Mouse (Mus musculus): ENCODE results near the gene March9. TPM values are rescaled to one million over a fixed set of nuclear protein-coding genes. Genes with fewer than 3 reads are reported as not detected.
A peak's percentile ranks its signal among the peaks of the same experiment; 100 is the strongest.

Gene March9
- polyA plus RNA-seq, 1 experiment from 2014 or later, result 5.8 TPM

- H3K36me3 ChIP-seq, result peaks cover 58% of the 10 kb centered on the region
- H3K27me3 ChIP-seq, result peaks cover 77% of the 10 kb centered on the region
- 8% methylated on average over 57 of the region's 57 CpGs for WGBS
- H3K9ac ChIP-seq, result peak overlapping the region; percentile 59
- peak overlapping the region; percentile 24 for H3K4me3 ChIP-seq
- H3K4me2 ChIP-seq, result peak overlapping the region; percentile 42
- ATAC-seq (ENCODE audit: low FRiP score), result peak; percentile 26; the same call in 1 of the 2 replicates
- peaks cover 40% of the 10 kb centered on the region for H3K4me1 ChIP-seq (replicated peaks)
- no peak overlapping the region for H3K27ac ChIP-seq
- no peaks in the 10 kb centered on the region for H3K9me3 ChIP-seq
Measured at GRCm38 (mm10) chr10:127090560-127091411, 30.8 kb upstream of the March9 start.

GRCm38 (mm10) chr10:127085633-127086032 lies 25.6 kb upstream of the March9 start:
- H3K4me1 ChIP-seq (replicated peaks), result peaks cover 38% of the 10 kb centered on the region
- no peak for ATAC-seq (ENCODE audit: low FRiP score)
- peaks cover 80% of the 10 kb centered on the region for H3K27me3 ChIP-seq
- peaks cover 62% of the 10 kb centered on the region for H3K36me3 ChIP-seq
- H3K4me2 ChIP-seq, result no peak overlapping the region
- no peaks in the 10 kb centered on the region for H3K9me3 ChIP-seq
- WGBS, result 78% methylated on average over 6 of the region's 6 CpGs
- no peak overlapping the region for H3K9ac ChIP-seq
- H3K27ac ChIP-seq, result no peak overlapping the region
- H3K4me3 ChIP-seq, result no peak overlapping the region

- no peaks in the 10 kb centered on the region for H3K9me3 ChIP-seq
- H3K36me3 ChIP-seq, result peaks cover 62% of the 10 kb centered on the region
- H3K27me3 ChIP-seq, result peaks cover 80% of the 10 kb centered on the region
- H3K27ac ChIP-seq, result no peak overlapping the region
- no peak overlapping the region for H3K4me3 ChIP-seq
- 87% methylated on average over 9 of the region's 9 CpGs for WGBS
- no peak for ATAC-seq (ENCODE audit: low FRiP score)
- H3K4me1 ChIP-seq (replicated peaks), result peaks cover 38% of the 10 kb centered on the region
- no peak overlapping the region for H3K4me2 ChIP-seq
- no peak overlapping the region for H3K9ac ChIP-seq
Measured at GRCm38 (mm10) chr10:127085052-127085451, 25.1 kb upstream of the March9 start.

- no peak overlapping the region for H3K9ac ChIP-seq
- 57% methylated on average over 5 of the region's 5 CpGs for WGBS
- H3K4me2 ChIP-seq, result no peak overlapping the region
- H3K27me3 ChIP-seq, result peaks cover 72% of the 10 kb centered on the region
- H3K9me3 ChIP-seq, result no peaks in the 10 kb centered on the region
- peaks cover 40% of the 10 kb centered on the region for H3K4me1 ChIP-seq (replicated peaks)
- no peak overlapping the region for H3K27ac ChIP-seq
- ATAC-seq (ENCODE audit: low FRiP score), result no peak
- H3K4me3 ChIP-seq, result no peak overlapping the region
- H3K36me3 ChIP-seq, result peaks cover 54% of the 10 kb centered on the region
Measured at GRCm38 (mm10) chr10:127083915-127084306, 23.9 kb upstream of the March9 start.

- H3K27me3 ChIP-seq, result peaks cover 67% of the 10 kb centered on the region
- H3K4me2 ChIP-seq, result no peak overlapping the region
- 0 out of 2 replicates have a peak overlapping the region, but pooled peaks have one; percentile 49 for H3K9ac ChIP-seq
- H3K36me3 ChIP-seq, result peaks cover 51% of the 10 kb centered on the region
- H3K4me3 ChIP-seq, result no peak overlapping the region
- peaks cover 42% of the 10 kb centered on the region for H3K4me1 ChIP-seq (replicated peaks)
- H3K9me3 ChIP-seq, result no peaks in the 10 kb centered on the region
- no peak overlapping the region for H3K27ac ChIP-seq
- no peak for ATAC-seq (ENCODE audit: low FRiP score)
- WGBS, result 39% methylated on average over 8 of the region's 8 CpGs
Measured at GRCm38 (mm10) chr10:127083292-127083914, 23.4 kb upstream of the March9 start.

GRCm38 (mm10) chr10:127081996-127082620 lies 22.1 kb upstream of the March9 start:
- ATAC-seq (ENCODE audit: low FRiP score), result no peak
- peaks cover 38% of the 10 kb centered on the region for H3K36me3 ChIP-seq
- H3K4me3 ChIP-seq, result peak overlapping the region; percentile 84
- peaks cover 52% of the 10 kb centered on the region for H3K4me1 ChIP-seq (replicated peaks)
- no peak overlapping the region for H3K27ac ChIP-seq
- peak overlapping the region; percentile 90 for H3K4me2 ChIP-seq
- H3K9ac ChIP-seq, result peak overlapping the region; percentile 98; the same call in 1 of the 2 replicates
- 33% methylated on average over 8 of the region's 8 CpGs for WGBS
- no peaks in the 10 kb centered on the region for H3K9me3 ChIP-seq
- H3K27me3 ChIP-seq, result peaks cover 58% of the 10 kb centered on the region

- H3K27ac ChIP-seq, result peak overlapping the region; percentile 37; the same call in 1 of the 2 replicates
- H3K9me3 ChIP-seq, result no peaks in the 10 kb centered on the region
- H3K4me3 ChIP-seq, result peak overlapping the region; percentile 84
- peak overlapping the region; percentile 98 for H3K9ac ChIP-seq
- peaks cover 29% of the 10 kb centered on the region for H3K36me3 ChIP-seq
- WGBS, result 1% methylated on average over 46 of the region's 48 CpGs
- ATAC-seq (ENCODE audit: low FRiP score), result no peak
- H3K27me3 ChIP-seq, result peaks cover 59% of the 10 kb centered on the region
- peaks cover 56% of the 10 kb centered on the region for H3K4me1 ChIP-seq (replicated peaks)
- peak overlapping the region; percentile 90 for H3K4me2 ChIP-seq
Measured at GRCm38 (mm10) chr10:127080901-127081780, 21.2 kb upstream of the March9 start.

- H3K4me1 ChIP-seq (replicated peaks), result peaks cover 58% of the 10 kb centered on the region
- H3K4me2 ChIP-seq, result peak overlapping the region; percentile 90
- peaks cover 62% of the 10 kb centered on the region for H3K27me3 ChIP-seq
- H3K9ac ChIP-seq, result peak overlapping the region; percentile 98
- peak overlapping the region; percentile 93 for H3K27ac ChIP-seq
- peaks cover 21% of the 10 kb centered on the region for H3K36me3 ChIP-seq
- under 1% methylated on average over 55 of the region's 70 CpGs for WGBS
- no peak for ATAC-seq (ENCODE audit: low FRiP score)
- H3K4me3 ChIP-seq, result peak overlapping the region; percentile 84
- H3K9me3 ChIP-seq, result no peaks in the 10 kb centered on the region
Measured at GRCm38 (mm10) chr10:127079665-127080391, 19.8 kb upstream of the March9 start.

GRCm38 (mm10) chr10:127078677-127079575 lies 18.9 kb upstream of the March9 start:
- H3K4me3 ChIP-seq, result peak overlapping the region; percentile 84
- H3K27me3 ChIP-seq, result peaks cover 53% of the 10 kb centered on the region
- peaks cover 58% of the 10 kb centered on the region for H3K4me1 ChIP-seq (replicated peaks)
- peak overlapping the region; percentile 90 for H3K4me2 ChIP-seq
- ATAC-seq (ENCODE audit: low FRiP score), result peak; percentile 77
- peak overlapping the region; percentile 93 for H3K27ac ChIP-seq
- H3K9ac ChIP-seq, result peak overlapping the region; percentile 98
- WGBS, result under 1% methylated on average over 34 of the region's 49 CpGs
- peaks cover 12% of the 10 kb centered on the region for H3K36me3 ChIP-seq
- H3K9me3 ChIP-seq, result no peaks in the 10 kb centered on the region

GRCm38 (mm10) chr10:127078001-127078676 lies 18.2 kb upstream of the March9 start:
- no peaks in the 10 kb centered on the region for H3K9me3 ChIP-seq
- 4% methylated on average over 12 of the region's 12 CpGs for WGBS
- peaks cover 45% of the 10 kb centered on the region for H3K27me3 ChIP-seq
- peaks cover 54% of the 10 kb centered on the region for H3K4me1 ChIP-seq (replicated peaks)
- H3K36me3 ChIP-seq, result peaks cover 4% of the 10 kb centered on the region; the same call in 1 of the 2 replicates
- peak overlapping the region; percentile 59 for H3K9ac ChIP-seq
- H3K27ac ChIP-seq, result peak overlapping the region; percentile 93
- ATAC-seq (ENCODE audit: low FRiP score), result peak; percentile 60
- H3K4me2 ChIP-seq, result peak overlapping the region; percentile 90
- H3K4me3 ChIP-seq, result peak overlapping the region; percentile 84
